18 mouse cellular contexts compared by ENCODE assay signal in genomic region chr13:44986352-44986751, GRCm38 (mm10).
"Had no signal": no experiment of that assay in that cellular context is flagged by ENCODE, and none has a peak within 500 bp of the region (broad histone marks: within the 10 kb centered on the region; RNA-seq: fewer than 3 reads in every experiment).

No protein-coding gene starts in this region.

- ATAC-seq: liver, embryonic 12.5 days; midbrain, embryonic 16.5 days had no signal

- H3K9me3 ChIP-seq: liver, embryonic 12.5 days; midbrain, embryonic 10.5 days; midbrain, embryonic 12.5 days; neural tube, embryonic 13.5 days; neural tube, embryonic 15.5 days had no signal

- H3K9ac ChIP-seq: liver, embryonic 12.5 days; liver, embryonic 14.5 days; lung, embryonic 14.5 days; midbrain, embryonic 12.5 days; neural tube, embryonic 13.5 days; neural tube, embryonic 15.5 days had no signal

- H3K27ac ChIP-seq: liver, embryonic 14.5 days; midbrain, embryonic 10.5 days; midbrain, embryonic 12.5 days; neural tube, embryonic 13.5 days; neural tube, embryonic 15.5 days had no signal

- H3K27me3 ChIP-seq: liver, embryonic 12.5 days; midbrain, embryonic 12.5 days; neural tube, embryonic 13.5 days; neural tube, embryonic 15.5 days had no signal

- DNase-seq: lung, adult 18-20 months; lung, embryonic 14.5 days; lung, postnatal 10 days; lung, postnatal 4 days; midbrain, embryonic 14.5 days; retina, postnatal 1 day; right cerebral cortex, adult 18-20 months; right cerebral cortex, postnatal 25 days; right cerebral cortex, postnatal 4 days; spleen, adult 18-20 months had no signal

- H3K4me2 ChIP-seq: liver, embryonic 12.5 days; lung, embryonic 14.5 days; midbrain, embryonic 12.5 days; neural tube, embryonic 13.5 days; neural tube, embryonic 15.5 days had no signal

- H3K4me1 ChIP-seq: midbrain, embryonic 10.5 days; midbrain, embryonic 12.5 days had no signal

- H3K4me3 ChIP-seq: liver, embryonic 12.5 days; midbrain, embryonic 10.5 days; midbrain, embryonic 12.5 days; myocyte; neural tube, embryonic 13.5 days; neural tube, embryonic 15.5 days had no signal
